8 mouse cellular contexts compared by ENCODE assay signal in genomic region chr10:14055533-14055981, GRCm38 (mm10).
A peak's percentile ranks its signal among the peaks of the same experiment; 100 is the strongest.
DNase-seq lines count a peak whose midpoint lies in the region; ATAC-seq and TF ChIP-seq lines count a peak whose summit lies in the region.

No protein-coding gene starts in this region.

- dilution Hi-C loops in CH12.LX (cut with MboI; ENCODE audit: extremely low pct_ligation_motif_present, extremely low pct_unique_long_range_greater_than_20kb, low sequenced_read_pairs) = no loop called here

- DNase-seq in heart, adult 11 months = peak; percentile 96
- DNase-seq in heart, postnatal 25 days (ENCODE audit: low spot score) = no peak
- no peak for DNase-seq in CH12.LX (ENCODE audit: extremely low read depth)
- DNase-seq in embryo, embryonic 11 days = peak; percentile 67
- DNase-seq in heart, postnatal 36 days = peak; percentile 46 to 61
- DNase-seq in midbrain, embryonic 11.5 days (ENCODE audit: low spot score, missing footprints) = no peak
- no peak for DNase-seq in frontal cortex, adult 2 months (ENCODE audit: extremely low spot score in 1 of 2, low spot score in 1 of 2)
- no peak for DNase-seq in left cerebral cortex, adult 8-10 months (ENCODE audit: low spot score in 2 of 2)

- H3K79me2 ChIP-seq in CH12.LX (replicated peaks; ENCODE audit: control insufficient read depth, extremely low read depth, insufficient read depth, poor library complexity, severe bottlenecking) = no peaks in the 10 kb centered on the region

- no peak for TF ChIP-seq CTCF in CH12.LX (conservative IDR thresholded peaks at IDR 0.05 in 1 of 2, IDR thresholded peaks at IDR 0.05 in 1 of 2; ENCODE audit: low read depth in 2 of 2, low read length in 2 of 2)

- peak; percentile 50; the same call in 1 of the 2 replicates for ATAC-seq in midbrain, embryonic 11.5 days (ENCODE audit: low FRiP score)

- H3K9me3 ChIP-seq in CH12.LX (replicated peaks; ENCODE audit: low read length) = no peaks in the 10 kb centered on the region
- no peaks in the 10 kb centered on the region for H3K9me3 ChIP-seq in midbrain, embryonic 11.5 days (ENCODE audit: control insufficient read depth, low read length)

- H3K9ac ChIP-seq in CH12.LX (ENCODE audit: insufficient read depth, low read depth) = peak overlapping the region; percentile 42
- no peak overlapping the region for H3K9ac ChIP-seq in midbrain, embryonic 11.5 days (ENCODE audit: low read length)

- no peaks in the 10 kb centered on the region for H3K36me3 ChIP-seq in CH12.LX (replicated peaks in 1 of 2; ENCODE audit: control insufficient read depth in 1 of 2, insufficient read depth in 1 of 2, low read length in 1 of 2)
- no peaks in the 10 kb centered on the region for H3K36me3 ChIP-seq in midbrain, embryonic 11.5 days (ENCODE audit: control insufficient read depth, insufficient read depth, low read length)

- peak overlapping the region; percentile 69 for H3K4me2 ChIP-seq in CH12.LX (ENCODE audit: insufficient read depth, low read depth, poor library complexity, severe bottlenecking)
- no peak overlapping the region for H3K4me2 ChIP-seq in midbrain, embryonic 11.5 days

- H3K27me3 ChIP-seq in CH12.LX (replicated peaks) = no peaks in the 10 kb centered on the region
- no peaks in the 10 kb centered on the region for H3K27me3 ChIP-seq in midbrain, embryonic 11.5 days (ENCODE audit: control insufficient read depth, insufficient read depth, low read length)

- TF ChIP-seq EP300 in CH12.LX (IDR thresholded peaks at IDR 0.05; ENCODE audit: low read length) = no peak

- intact Hi-C loops in heart, postnatal 25 days (cut with DNase I) = loop anchor here (5.0 kb wide), 2 partner anchors 38 to 73 kb away; no protein-coding TSS in a partner anchor
- intact Hi-C loops in heart, postnatal 36 days (cut with DNase I) = no loop called here

- WGBS in midbrain, embryonic 11.5 days = 37% methylated on average over 9 of the region's 9 CpGs

- peaks cover 25 to 53% of the 10 kb centered on the region in 2 experiments for H3K4me1 ChIP-seq in CH12.LX (ENCODE audit: control insufficient read depth in 1 of 2, insufficient read depth in 2 of 2)
- peaks cover 21% of the 10 kb centered on the region for H3K4me1 ChIP-seq in midbrain, embryonic 11.5 days (ENCODE audit: control insufficient read depth, insufficient read depth, low read length)

- 0 out of 2 replicates have a peak, but pooled peaks have one; percentile 16 for TF ChIP-seq POLR2A in CH12.LX (IDR thresholded peaks at IDR 0.05; ENCODE audit: low read depth, low read length)

- in situ Hi-C loops in CH12.LX (cut with MboI; ENCODE audit: low pct_ligation_motif_present, low pct_unique_long_range_greater_than_20kb, low sequenced_read_pairs) = no loop called here

- TF ChIP-seq RAD21 in CH12.LX (IDR thresholded peaks at IDR 0.05; ENCODE audit: low read depth, low read length) = no peak

- peak overlapping the region; percentile 37; the same call in 1 of the 2 replicates for H3K27ac ChIP-seq in CH12.LX (ENCODE audit: insufficient read depth, low read depth)
- H3K27ac ChIP-seq in midbrain, embryonic 11.5 days (ENCODE audit: low read depth, low read length) = no peak overlapping the region

- no peak overlapping the region for H3K4me3 ChIP-seq in CH12.LX (replicated peaks in 1 of 3; ENCODE audit: low read depth in 2 of 3, low read length in 2 of 3, poor library complexity in 1 of 3)
- H3K4me3 ChIP-seq in midbrain, embryonic 11.5 days (ENCODE audit: low read depth, low read length) = no peak overlapping the region

TF ChIP-seq in CH12.LX, 34 proteins besides CTCF, POLR2A, EP300 and RAD21:
- TF ChIP-seq ELF1 (IDR thresholded peaks at IDR 0.05; ENCODE audit: low read depth, low read length) (no peak), SIN3A (IDR thresholded peaks at IDR 0.05; ENCODE audit: low read length) (0 out of 2 replicates have a peak, but pooled peaks have one; percentile 32), KAT2A (IDR thresholded peaks at IDR 0.05; ENCODE audit: insufficient replicate concordance, low read length) (no peak), MAFK (IDR thresholded peaks at IDR 0.05; ENCODE audit: insufficient replicate concordance, low read length) (no peak), MEF2A (IDR thresholded peaks at IDR 0.05; ENCODE audit: borderline replicate concordance, low read depth, low read length) (peak; percentile 36; the same call in 1 of the 2 replicates), SMC3 (IDR thresholded peaks at IDR 0.05; ENCODE audit: low read depth, low read length) (no peak), MAZ (IDR thresholded peaks at IDR 0.05; ENCODE audit: low read depth, low read length) (no peak), TCF12 (IDR thresholded peaks at IDR 0.05; ENCODE audit: low read depth, low read length) (0 out of 2 replicates have a peak, but pooled peaks have one; percentile 33), MYC (IDR thresholded peaks at IDR 0.05; ENCODE audit: low read depth, low read length) (no peak), CHD1 (IDR thresholded peaks at IDR 0.05; ENCODE audit: low read depth, low read length) (0 out of 2 replicates have a peak, but pooled peaks have one; percentile 11), ZNF384 (IDR thresholded peaks at IDR 0.05; ENCODE audit: low read depth, low read length) (0 out of 2 replicates have a peak, but pooled peaks have one; percentile 27)

Comparison
In these comparisons a context has a peak if more than half of its experiments do, and no peak if none do; other contexts are left out.
1. DNase-seq: peak in heart, adult 11 months (single experiment), embryo, embryonic 11 days (single experiment) and heart, postnatal 36 days (2 of 2); none in heart, postnatal 25 days (single experiment), CH12.LX (single experiment), midbrain, embryonic 11.5 days (single experiment), frontal cortex, adult 2 months (0 of 2) and left cerebral cortex, adult 8-10 months (0 of 2).